Mouse (Mus musculus) yolk sac, embryonic 10.5 days (tissue): ENCODE measurements around the gene Nccrp1.
"Not testable (repeated sequence)": the region's sequence is repeated elsewhere in the genome, so short reads cannot be mapped to it uniquely, and the experiment has no call there.

Experiments
- DNase-seq: peaks from one replicate; pipeline ENCODE4 v3.0.0-alpha.2; 2017; ENCODE audit warnings: low spot score

Nccrp1 gene

GRCm38 (mm10) chr7:28570291-28570981 is 23.4 kb upstream of the Nccrp1 start:
- no peak for DNase-seq

GRCm38 (mm10) chr7:28568253-28568652 is 21.2 kb upstream of the Nccrp1 start:
- peak; percentile 51 for DNase-seq

GRCm38 (mm10) chr7:28567539-28567938 is 20.5 kb upstream of the Nccrp1 start:
- DNase-seq: no peak

GRCm38 (mm10) chr7:28565407-28565806 is 18.4 kb upstream of the Nccrp1 start:
- no peak for DNase-seq

- DNase-seq: no peak
These were observed 15.9 kb upstream of the Nccrp1 start for GRCm38 (mm10) chr7:28562951-28563350.

- no peak for DNase-seq
These were observed 15.3 kb upstream of the Nccrp1 start for GRCm38 (mm10) chr7:28562371-28562770.

- DNase-seq: no peak
These were observed 14.9 kb upstream of the Nccrp1 start for GRCm38 (mm10) chr7:28561967-28562366.

GRCm38 (mm10) chr7:28560856-28561255 is 13.8 kb upstream of the Nccrp1 start:
- no peak for DNase-seq

- no peak for DNase-seq
These were observed 11.4 kb upstream of the Nccrp1 start for GRCm38 (mm10) chr7:28558486-28558885.

- DNase-seq: no peak
These were observed 10.7 kb upstream of the Nccrp1 start for GRCm38 (mm10) chr7:28557708-28558107.

- no peak for DNase-seq
These were observed 10.0 kb upstream of the Nccrp1 start for GRCm38 (mm10) chr7:28557069-28557468.

GRCm38 (mm10) chr7:28555939-28556535 is 9.0 kb upstream of the Nccrp1 start:
- DNase-seq: no peak

GRCm38 (mm10) chr7:28553076-28553475 is 6.0 kb upstream of the Nccrp1 start:
- DNase-seq: no peak

GRCm38 (mm10) chr7:28547628-28548027 is 574 bp upstream of the Nccrp1 start:
- DNase-seq: no peak

GRCm38 (mm10) chr7:28546649-28547048 is 405 bp downstream of the Nccrp1 start:
- no peak for DNase-seq

- no peak for DNase-seq
These were observed 1.2 kb downstream of the Nccrp1 start for GRCm38 (mm10) chr7:28545891-28546210.

GRCm38 (mm10) chr7:28545048-28545890 is 1.8 kb downstream of the Nccrp1 start:
- peak; percentile 57 for DNase-seq

GRCm38 (mm10) chr7:28544051-28544601 is 2.9 kb downstream of the Nccrp1 start:
- DNase-seq: peak; percentile 84

- peak; percentile 67 for DNase-seq
These were observed 6.5 kb downstream of the Nccrp1 start, which contains the start of gene Sycn for GRCm38 (mm10) chr7:28540526-28540925. Gene Sycn (plus strand): TSS chr7:28540885.

- DNase-seq: not testable (repeated sequence)
These were observed 8.2 kb downstream of the Nccrp1 start for GRCm38 (mm10) chr7:28538886-28539285.

- DNase-seq: no peak
These were observed 15.0 kb downstream of the Nccrp1 start for GRCm38 (mm10) chr7:28532005-28532404.

GRCm38 (mm10) chr7:28527922-28528719 is 18.9 kb downstream of the Nccrp1 start:
- DNase-seq: peak; percentile 55
